Mouse (Mus musculus): ENCODE data around the gene Olfr13. TPM values are rescaled to one million over a fixed set of nuclear protein-coding genes. Genes with fewer than 3 reads are reported as not detected.
"Not testable (repeated sequence)": the region's sequence is repeated elsewhere in the genome, so short reads cannot be mapped to it uniquely, and the experiment has no call there.

The Olfr13 gene
- total RNA-seq (2017) = not detected in 2 replicates

GRCm38 (mm10) chr6:43171840-43172239, at the start of gene Olfr13:
Gene Olfr13 (plus strand): TSS chr6:43172140.
- no peak for ATAC-seq (replicated peaks; ENCODE audit: low read depth, poor library complexity, severe bottlenecking)

GRCm38 (mm10) chr6:43146267-43146666, 25.7 kb upstream of the Olfr13 start, which contains the start of gene Olfr237-ps1:
Gene Olfr237-ps1 (plus strand): TSS chr6:43146567.
- ATAC-seq (replicated peaks; ENCODE audit: low read depth, poor library complexity, severe bottlenecking) = not testable (repeated sequence)

GRCm38 (mm10) chr6:43159502-43159901, 12.4 kb upstream of the Olfr13 start:
- ATAC-seq (replicated peaks; ENCODE audit: low read depth, poor library complexity, severe bottlenecking) = no peak

- ATAC-seq (replicated peaks; ENCODE audit: low read depth, poor library complexity, severe bottlenecking) = no peak
Measured at GRCm38 (mm10) chr6:43162982-43163381, 9.0 kb upstream of the Olfr13 start, which contains the start of gene Olfr437. Gene Olfr437 (plus strand): TSS chr6:43163282.

GRCm38 (mm10) chr6:43167246-43167645, 4.7 kb upstream of the Olfr13 start:
- no peak for ATAC-seq (replicated peaks; ENCODE audit: low read depth, poor library complexity, severe bottlenecking)

- no peak for ATAC-seq (replicated peaks; ENCODE audit: low read depth, poor library complexity, severe bottlenecking)
Measured at GRCm38 (mm10) chr6:43178129-43178528, 6.2 kb downstream of the Olfr13 start.

GRCm38 (mm10) chr6:43178584-43179501, 6.9 kb downstream of the Olfr13 start:
- ATAC-seq (replicated peaks; ENCODE audit: low read depth, poor library complexity, severe bottlenecking) = no peak

- no peak for ATAC-seq (replicated peaks; ENCODE audit: low read depth, poor library complexity, severe bottlenecking)
Measured at GRCm38 (mm10) chr6:43190986-43191385, 19.0 kb downstream of the Olfr13 start.

- no peak for ATAC-seq (replicated peaks; ENCODE audit: low read depth, poor library complexity, severe bottlenecking)
Measured at GRCm38 (mm10) chr6:43196781-43197180, 24.8 kb downstream of the Olfr13 start, which contains the start of gene Olfr435. Gene Olfr435 (plus strand): TSS chr6:43197146.

- ATAC-seq (replicated peaks; ENCODE audit: low read depth, poor library complexity, severe bottlenecking) = no peak
Measured at GRCm38 (mm10) chr6:43198094-43198493, 26.2 kb downstream of the Olfr13 start.

GRCm38 (mm10) chr6:43202786-43203185, 30.8 kb downstream of the Olfr13 start:
- no peak for ATAC-seq (replicated peaks; ENCODE audit: low read depth, poor library complexity, severe bottlenecking)

GRCm38 (mm10) chr6:43205355-43205754, 33.4 kb downstream of the Olfr13 start:
- no peak for ATAC-seq (replicated peaks; ENCODE audit: low read depth, poor library complexity, severe bottlenecking)

- not testable (repeated sequence) for ATAC-seq (replicated peaks; ENCODE audit: low read depth, poor library complexity, severe bottlenecking)
Measured at GRCm38 (mm10) chr6:43212873-43213272, 40.9 kb downstream of the Olfr13 start, which contains the start of gene Olfr434. Gene Olfr434 (plus strand): TSS chr6:43213021.

Other genes starting within 250 kb of the Olfr13 start
- not detected in 2 replicates for gene Olfr444, start 223.1 kb upstream of the Olfr13 start, total RNA-seq (2017)
- gene Olfr441, start 65.8 kb upstream of the Olfr13 start, total RNA-seq (2017) = not detected in 2 replicates
- gene Olfr237-ps1, start 25.6 kb upstream of the Olfr13 start, total RNA-seq (2017) = not detected in 2 replicates
- not detected in 2 replicates for gene Olfr437, start 8.9 kb upstream of the Olfr13 start, total RNA-seq (2017)
- not detected in 2 replicates for gene Olfr435, start 25.0 kb downstream of the Olfr13 start, total RNA-seq (2017)
- gene Olfr434, start 40.9 kb downstream of the Olfr13 start, total RNA-seq (2017) = not detected in 2 replicates
- not detected in 2 replicates for gene Olfr47, start 59.4 kb downstream of the Olfr13 start, total RNA-seq (2017)
- 6.4 and 7.1 TPM in 2 replicates for gene Arhgef5, start 93.4 kb downstream of the Olfr13 start, total RNA-seq (2017)
- gene Nobox, start 137.4 kb downstream of the Olfr13 start, total RNA-seq (2017) = not detected in 2 replicates